In the genomic region with DNA sequence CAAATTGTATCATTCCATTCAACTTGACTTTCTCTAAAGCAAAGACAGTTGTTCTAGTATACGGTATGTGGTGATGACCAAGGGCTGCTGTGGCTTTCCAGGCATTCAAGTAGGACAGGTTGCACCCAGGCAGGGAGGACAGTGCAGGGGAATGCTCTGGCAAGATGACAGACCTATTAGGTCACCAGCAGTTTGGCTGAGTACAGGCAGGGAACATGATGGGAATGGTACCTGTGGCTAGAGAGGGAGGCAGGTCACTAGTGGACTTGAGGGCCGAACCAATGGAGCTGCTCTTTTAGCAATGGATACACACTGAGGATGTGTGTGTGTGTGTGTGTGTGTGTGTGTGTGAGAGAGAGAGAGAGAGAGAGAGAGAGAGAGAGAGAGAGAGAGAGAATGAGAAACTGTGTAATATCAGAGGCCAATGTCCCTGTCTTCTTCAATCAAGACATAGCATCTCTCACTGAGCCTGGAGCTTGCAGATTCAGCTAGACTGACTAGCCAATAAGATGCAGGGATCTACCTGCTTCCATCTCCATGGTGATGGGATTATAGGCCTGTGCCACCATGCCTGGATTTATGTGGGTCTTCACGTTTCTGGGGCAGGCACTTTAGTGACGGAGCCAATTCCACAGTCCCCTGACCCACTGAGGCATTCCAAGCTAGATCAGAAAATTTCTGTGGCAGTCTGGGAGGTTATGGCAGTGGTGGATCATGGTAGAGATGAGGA, we compare ENCODE assay signal across 15 mouse cellular contexts.
"Had no signal": no experiment of that assay in that cellular context is flagged by ENCODE, and none has a peak within 500 bp of the region (broad histone marks: within the 10 kb centered on the region; RNA-seq: fewer than 3 reads in every experiment).

No protein-coding gene starts in this region.

- H3K27ac ChIP-seq: kidney, embryonic 15.5 days; left cerebral cortex, adult 2 months; liver, embryonic 13.5 days; neural tube, embryonic 12.5 days; neural tube, embryonic 15.5 days had no signal

- H3K36me3 ChIP-seq: kidney, embryonic 15.5 days; liver, embryonic 13.5 days; neural tube, embryonic 12.5 days; neural tube, embryonic 15.5 days had no signal

- H3K4me3 ChIP-seq: kidney, embryonic 15.5 days; left cerebral cortex, adult 2 months; liver, embryonic 13.5 days; neural tube, embryonic 12.5 days; neural tube, embryonic 15.5 days had no signal

- H3K4me1 ChIP-seq: liver, embryonic 13.5 days; neural tube, embryonic 12.5 days; neural tube, embryonic 15.5 days had no signal

- H3K27me3 ChIP-seq: kidney, embryonic 15.5 days; liver, embryonic 13.5 days; neural tube, embryonic 12.5 days; neural tube, embryonic 15.5 days had no signal

- H3K4me2 ChIP-seq: kidney, embryonic 15.5 days; liver, embryonic 13.5 days; midbrain, embryonic 11.5 days; neural tube, embryonic 12.5 days; neural tube, embryonic 15.5 days had no signal

- H3K9ac ChIP-seq: kidney, embryonic 15.5 days; liver, embryonic 13.5 days; neural tube, embryonic 12.5 days; neural tube, embryonic 15.5 days had no signal

- H3K9me3 ChIP-seq: kidney, embryonic 15.5 days; liver, embryonic 13.5 days; neural tube, embryonic 12.5 days; neural tube, embryonic 15.5 days had no signal

- DNase-seq: kidney, adult 8-10 months; kidney, postnatal 10 days; kidney, postnatal 36 days; layer of hippocampus, postnatal 36 days; liver, embryonic 13.5 days; lung, adult 2 months; lung, postnatal 14 days; lung, postnatal 4 days; thymus, adult 18-20 months; thymus, postnatal 36 days had no signal
